Mouse (Mus musculus) frontal cortex, postnatal 10 days (tissue): ENCODE results near the gene Kif5a.
"Not testable (repeated sequence)": the region's sequence is repeated elsewhere in the genome, so short reads cannot be mapped to it uniquely, and the experiment has no call there.

Source experiments
- DNase-seq, 2 experiments: peaks; one replicate each; pipeline ENCODE4 v3.0.0; 2022; ENCODE audit warnings: low spot score in 2 of 2, mixed read lengths in 1 of 2

Kif5a gene

DNA sequence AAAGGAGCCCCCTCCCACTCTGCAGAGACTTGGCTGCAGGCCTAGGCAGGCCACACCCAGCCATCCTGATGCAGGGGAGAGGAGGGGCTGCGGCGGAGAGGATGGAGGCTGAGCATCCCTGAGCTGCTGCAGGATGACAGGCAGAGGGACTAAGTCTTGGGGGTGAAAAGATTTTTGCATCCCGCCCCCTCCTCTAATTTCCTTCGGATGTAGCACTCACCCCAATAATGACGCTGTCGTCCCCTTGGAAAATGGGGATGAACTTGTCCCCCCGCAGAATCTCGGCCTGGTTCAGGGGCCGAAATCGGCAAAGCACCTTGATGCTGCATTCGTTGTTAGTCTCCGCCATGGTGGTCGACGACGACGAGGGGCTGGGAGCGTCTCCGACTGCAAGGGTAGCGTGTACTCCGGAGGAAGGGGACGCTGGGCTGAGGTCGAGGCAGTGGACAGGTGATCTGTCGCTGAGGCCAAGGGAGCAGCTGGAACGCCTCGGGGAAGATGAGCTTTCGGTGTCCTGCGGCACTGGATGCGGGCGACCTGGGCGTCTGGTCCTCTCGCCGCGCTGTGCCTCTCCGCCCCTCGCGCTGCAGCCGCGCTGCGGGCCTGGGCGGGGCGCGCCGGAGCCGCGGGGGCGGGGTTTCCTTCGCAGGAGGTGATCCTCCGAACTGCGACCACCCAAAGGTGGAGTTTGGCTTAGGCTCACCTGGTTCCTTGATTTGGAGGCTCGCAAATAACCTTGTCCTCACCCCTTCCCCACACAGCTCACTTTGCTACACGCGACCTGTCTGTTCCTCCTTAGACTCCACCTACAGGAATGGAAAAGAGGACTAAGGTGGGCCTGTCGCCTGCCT lies at the start of gene Kif5a:
TSS of gene Kif5a (minus strand) at position 801 of the 851 bp plus-strand sequence.
- DNase-seq: peak in 1 of 2 experiments; percentile 65

DNA sequence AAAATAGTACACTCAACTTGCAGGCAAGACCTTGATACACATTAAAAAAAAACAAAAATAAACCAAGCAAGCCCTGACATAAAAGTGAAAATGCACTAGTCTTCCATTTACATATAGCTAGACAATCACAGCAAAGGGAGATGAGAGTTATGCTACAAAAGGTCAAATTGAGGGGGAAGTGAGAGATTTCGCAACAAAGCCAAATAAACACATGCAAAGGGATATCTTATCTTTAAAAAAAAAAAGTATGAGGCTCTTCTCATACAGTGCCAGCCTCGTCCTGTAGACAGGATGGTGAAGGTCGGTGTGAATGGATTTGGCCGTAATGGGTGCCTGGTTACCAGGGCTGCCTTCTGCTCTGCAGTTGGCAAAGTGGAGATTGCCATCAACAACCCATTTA lies 49.7 kb upstream of the Kif5a start:
- no peak for DNase-seq

DNA sequence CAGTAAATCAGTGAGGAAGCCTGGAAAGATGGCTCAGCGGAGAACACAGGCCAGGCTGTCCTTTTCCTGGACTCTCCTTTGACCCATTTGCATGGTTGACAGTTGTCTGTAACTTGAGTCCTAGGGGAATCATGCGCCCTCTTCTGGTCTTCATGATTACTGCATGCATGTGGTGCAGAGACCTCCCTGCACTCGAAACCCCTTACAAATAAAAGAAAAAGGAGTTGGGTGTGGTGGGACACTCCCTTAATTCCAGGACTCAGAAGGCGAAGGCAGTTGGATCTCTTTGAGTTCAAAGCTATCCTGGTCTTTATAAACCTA lies 49.2 kb upstream of the Kif5a start:
- peak; percentile 48 to 75 for DNase-seq

DNA sequence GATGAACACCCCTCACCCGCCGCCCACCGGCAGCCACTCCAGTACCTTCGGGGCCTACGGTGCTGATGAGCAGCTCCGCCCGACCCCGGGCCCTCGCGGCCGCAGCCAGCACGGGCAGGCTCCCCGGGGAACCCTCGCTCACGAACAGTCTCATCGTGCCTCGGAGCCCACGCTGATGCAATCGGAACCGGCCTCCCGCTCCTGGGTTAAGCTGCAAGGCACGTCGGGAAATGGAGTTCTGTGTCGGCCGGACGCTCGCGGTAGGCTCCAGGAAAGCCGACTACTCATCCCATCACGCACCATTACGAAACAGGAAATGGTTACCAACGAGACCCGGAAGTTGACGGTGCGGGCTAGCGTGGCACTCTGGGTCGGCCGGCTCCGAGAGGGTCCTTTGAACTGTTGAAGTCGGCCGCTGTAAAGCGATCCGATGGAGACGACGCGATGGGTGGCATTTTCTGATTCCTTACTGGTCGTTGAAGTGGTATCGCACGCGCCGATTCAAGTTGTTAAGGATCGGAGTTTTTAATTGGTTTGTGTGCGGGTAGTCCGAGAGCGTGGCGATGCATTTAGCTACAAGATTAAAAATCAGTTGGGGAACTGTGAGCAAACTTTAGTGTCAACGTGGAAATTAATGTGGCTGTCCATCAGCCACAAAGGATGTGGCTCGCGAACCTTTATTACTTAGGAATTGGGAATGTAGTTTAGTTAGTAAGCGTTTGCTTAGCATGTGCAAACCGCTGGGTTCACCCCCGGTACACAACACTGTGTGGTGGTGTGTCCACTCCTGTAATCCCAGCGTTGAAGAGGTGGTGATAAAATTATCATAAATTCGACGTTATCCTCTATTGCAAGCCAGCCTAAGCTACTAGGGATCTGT lies 48.6 kb upstream of the Kif5a start, which contains the start of gene Mars:
TSS of gene Mars (minus strand) at position 311 of the 880 bp plus-strand sequence.
- DNase-seq: peak; percentile 88 to 91

DNA sequence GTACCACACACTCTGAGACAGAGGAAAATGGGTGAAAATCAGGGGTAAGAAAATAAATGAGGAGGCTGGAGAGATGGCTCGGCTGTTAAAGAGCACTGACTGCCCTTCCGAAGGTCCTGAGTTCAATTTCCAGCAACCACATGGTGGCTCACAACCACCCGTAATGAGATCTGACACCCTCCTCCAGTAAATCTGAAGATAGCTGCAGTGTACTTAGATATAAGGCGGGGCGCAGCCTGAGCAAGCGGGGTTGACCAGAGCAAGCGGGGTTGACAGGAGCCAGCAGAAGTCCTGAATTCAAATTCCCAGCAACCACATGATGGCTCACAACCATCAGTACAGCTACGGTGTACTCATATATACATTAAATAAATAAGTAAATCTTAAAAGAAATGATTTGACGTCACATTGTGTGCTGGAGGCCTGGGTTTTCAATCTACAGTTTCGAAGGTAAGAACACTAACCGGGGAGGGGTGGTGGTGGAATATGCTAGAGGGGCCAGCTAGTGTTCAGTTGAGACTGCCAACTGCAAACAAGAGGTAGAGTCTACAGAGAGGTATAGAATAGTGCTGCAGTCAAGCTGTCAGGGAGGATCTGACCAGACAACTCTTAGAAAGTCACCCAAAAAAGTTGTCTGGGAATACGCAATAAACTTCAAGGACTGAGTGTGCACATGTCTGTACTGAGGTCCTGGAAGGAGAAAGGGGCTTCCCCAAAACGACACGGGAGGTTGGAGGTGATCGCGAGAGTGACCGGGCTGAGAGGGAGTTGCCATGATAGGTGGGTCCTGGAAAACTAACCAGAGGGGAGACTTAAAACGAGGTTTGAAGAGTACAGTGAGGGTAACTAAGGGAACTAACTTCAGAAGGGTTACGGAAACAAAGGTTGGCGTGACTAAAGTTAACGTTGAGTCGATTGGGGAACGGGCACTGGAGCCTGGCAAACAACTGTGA lies 47.7 kb upstream of the Kif5a start:
- no peak for DNase-seq

DNA sequence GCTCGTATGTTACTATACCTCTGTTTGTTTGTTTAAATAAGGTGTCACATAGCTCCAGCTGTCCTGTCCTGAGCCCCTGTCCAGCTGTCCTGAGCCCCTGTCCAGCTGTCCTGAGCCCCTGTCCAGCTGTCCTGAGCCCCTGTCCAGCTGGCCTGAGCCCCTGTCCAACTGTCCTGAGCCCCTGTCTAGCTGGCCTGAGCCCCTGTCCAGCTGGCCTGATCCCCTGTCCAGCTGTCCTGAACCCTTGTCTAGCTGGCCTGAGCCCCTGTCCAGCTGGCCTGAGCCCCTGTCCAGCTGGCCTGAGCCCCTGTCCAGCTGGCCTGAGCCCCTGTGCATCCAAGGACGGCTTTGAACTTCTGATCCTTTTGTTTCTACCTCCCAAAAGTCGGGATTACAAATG lies 46.0 kb upstream of the Kif5a start:
- DNase-seq: not testable (repeated sequence)

DNA sequence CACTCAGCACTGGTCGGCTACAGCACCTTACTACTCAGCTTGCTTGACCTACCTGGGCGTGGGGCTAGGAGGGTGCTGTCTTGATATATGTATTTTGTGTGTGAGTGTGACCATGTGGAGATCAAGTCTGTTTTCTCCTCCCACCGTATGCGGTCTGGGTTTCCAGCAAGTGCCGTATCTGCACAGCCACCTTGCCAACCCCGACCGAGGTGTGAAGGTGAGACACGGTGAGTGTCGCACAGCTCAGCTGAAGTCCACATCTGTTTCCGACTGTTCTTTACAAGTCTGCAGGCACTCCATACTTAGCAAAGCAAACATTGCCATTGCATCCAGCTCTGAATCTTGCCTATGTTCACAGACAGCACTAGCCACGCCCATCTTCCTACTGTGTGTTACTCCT lies 40.0 kb upstream of the Kif5a start:
- DNase-seq: no peak

DNA sequence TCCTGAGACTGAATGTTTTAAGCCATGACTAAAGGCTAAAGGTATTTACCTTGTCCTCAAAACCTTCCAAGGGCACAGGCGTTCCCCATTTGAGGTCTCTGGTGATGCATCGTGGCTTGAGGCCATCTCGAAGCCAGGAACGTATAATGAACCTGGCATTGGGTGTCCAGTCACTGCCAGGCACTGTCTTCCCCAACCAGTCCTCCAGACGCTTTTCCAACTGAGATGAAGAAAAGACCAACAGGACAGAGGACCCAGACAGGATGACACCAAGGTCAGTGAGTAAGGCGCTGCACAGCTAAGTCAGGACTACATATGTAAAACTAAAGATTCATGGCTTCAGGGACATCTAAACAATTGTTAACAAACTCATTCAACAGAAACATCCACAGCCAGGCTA lies 37.2 kb upstream of the Kif5a start:
- DNase-seq: no peak

DNA sequence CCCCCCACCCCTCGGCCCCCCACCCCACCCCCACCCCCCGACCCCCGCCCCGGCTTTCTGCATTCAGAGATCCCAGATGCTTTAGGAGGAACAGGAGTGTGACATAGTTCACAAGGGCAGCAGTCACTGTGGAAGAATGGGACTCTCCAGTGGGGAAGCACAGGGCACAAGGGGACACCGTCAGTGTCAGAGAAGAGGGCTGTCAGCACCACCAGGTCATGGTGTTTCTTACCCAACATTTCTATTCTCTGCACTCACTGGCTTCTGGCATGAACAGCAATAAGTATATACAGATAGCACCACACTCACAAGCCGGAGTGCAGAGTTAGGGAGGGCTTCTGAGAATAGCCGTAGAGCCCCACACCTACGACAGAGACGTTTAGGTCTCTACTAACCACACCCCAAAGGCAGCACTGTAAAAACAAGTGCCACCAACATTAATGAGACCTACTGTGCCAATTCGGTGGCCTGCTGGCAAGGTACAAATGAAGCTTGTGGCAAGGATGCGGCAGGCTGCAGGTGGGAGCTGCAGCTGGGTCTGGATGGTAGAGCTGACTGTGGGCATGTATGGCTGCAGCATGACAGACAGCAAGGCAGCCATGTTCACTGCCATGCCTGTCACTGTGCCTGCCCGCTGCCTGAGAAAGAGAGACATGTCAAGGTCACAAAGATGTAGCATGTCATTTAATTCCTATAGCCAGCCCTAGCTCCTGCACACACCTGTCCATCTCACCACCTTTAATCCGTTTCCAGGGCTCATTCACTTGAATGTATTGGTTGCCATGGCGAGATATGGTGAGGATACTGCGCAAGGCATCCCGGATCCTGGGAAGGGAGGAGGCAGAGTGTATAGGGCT lies 34.1 kb upstream of the Kif5a start:
- DNase-seq: no peak

DNA sequence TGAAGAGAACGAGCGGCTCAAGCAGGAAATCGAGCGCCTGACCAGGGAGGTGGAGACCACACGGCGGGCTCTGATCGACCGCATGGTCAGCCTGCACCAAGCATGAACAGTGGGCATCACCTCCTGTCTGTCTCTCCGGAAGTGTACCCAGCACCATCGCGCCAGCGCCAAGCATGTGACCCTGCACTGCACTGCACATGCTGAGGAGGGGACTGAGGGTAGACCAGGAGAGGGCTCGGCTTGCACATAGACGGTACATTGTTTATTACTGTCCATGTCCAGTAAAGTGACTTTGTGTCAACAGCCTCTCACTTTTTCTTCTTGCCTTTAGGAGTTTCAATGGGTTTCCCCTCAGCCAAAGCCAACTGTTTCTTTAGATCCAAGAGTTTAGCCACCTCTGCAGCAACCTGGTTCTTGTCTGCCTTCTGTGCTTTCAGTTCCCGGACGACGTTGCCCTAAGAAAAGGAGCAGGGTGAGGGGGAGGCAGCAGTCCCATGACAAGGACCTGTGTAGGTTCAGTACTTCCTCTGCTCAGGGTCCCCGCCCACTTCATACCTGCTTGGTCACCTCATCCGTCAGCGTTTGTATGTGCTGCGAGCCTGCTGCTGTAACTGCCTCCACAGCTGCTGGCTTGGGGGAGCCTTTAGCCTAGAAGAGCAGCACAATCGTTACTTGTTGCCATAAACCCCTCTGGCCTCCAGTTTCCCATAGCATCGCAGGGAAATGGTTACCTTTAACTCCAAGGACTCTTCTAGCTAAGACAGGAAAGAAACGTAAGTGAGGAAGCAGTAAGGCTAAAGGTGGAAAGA lies 33.0 kb upstream of the Kif5a start:
- DNase-seq: no peak

DNA sequence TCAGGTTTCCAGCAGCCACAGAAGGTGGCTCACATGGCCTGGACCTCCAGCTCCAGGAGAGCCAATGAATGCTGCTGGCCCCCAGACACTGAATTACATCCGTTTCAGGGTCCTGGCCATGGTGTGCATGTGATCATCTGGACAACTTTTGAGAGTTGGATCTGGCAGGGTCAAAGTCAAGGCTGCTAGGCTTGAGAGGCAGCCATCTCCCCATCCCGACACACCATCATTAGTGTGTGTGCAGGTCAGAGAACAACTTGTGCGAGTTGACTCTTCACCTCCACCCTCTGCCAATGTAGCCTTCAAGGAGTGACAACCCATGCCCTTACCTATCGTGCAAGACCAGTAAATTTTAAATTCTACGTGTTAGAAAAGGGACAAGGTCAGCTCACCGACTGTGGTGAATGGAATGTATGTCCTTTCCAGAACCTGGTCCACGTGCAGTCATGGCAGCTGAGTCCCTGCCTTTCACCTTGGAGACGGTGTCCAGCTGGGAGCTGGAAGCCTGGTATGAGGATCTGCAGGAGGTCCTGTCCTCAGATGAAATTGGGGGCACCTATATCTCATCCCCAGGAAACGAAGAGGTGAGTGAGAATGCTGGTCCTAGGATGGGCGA lies 31.9 kb upstream of the Kif5a start:
- DNase-seq: no peak

DNA sequence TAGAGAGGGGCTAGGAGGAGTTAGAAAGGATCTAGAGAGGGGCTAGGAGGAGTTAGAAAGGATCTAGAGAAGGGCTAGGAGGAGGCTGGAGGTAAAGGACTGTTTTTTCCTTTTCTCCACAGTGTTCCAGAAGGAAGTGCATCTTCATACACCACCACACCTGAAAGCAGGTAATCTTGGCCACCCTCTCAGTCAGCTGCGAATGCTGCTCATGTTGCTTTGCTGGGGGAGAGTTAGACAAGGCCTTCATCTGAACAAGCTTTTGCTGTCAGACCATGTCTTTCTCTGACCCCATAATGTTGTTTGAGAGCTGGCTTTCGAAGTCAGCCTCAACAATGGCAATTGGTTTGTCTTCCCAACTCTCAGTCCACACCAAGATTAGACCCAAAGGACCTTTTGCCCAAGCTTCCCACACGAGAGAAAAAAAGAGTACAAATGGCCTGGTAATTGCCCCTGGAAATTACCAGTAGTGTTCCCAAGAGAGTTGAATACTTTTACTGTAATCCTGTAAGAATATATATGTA lies 30.5 kb upstream of the Kif5a start:
- no peak for DNase-seq

DNA sequence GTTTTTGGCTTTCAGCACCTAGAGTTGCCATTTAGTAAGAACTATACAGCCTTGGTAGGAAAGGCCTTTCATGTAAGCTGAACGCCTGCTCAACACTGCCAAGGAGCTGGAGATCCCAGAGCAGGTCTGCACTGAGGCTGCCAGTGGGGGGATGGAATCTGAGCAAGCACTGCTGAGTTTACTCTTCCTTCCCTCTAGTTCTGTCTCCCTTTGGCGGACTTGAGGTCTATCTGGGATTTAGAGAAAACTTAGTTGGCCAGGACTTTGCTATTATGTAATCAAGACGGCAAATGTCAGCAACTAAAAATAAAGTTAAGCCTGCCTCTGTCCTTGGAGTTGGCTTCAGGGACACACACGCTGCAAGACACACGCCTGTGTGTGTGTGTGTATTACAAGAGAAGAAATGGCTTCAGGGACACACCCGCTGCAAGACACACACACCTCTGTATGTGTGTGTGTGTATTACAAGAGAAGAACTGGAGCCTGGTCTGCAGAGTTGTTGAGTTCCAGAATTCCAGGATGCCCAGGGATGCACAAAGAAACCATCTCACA lies 29.9 kb upstream of the Kif5a start:
- DNase-seq: no peak

DNA sequence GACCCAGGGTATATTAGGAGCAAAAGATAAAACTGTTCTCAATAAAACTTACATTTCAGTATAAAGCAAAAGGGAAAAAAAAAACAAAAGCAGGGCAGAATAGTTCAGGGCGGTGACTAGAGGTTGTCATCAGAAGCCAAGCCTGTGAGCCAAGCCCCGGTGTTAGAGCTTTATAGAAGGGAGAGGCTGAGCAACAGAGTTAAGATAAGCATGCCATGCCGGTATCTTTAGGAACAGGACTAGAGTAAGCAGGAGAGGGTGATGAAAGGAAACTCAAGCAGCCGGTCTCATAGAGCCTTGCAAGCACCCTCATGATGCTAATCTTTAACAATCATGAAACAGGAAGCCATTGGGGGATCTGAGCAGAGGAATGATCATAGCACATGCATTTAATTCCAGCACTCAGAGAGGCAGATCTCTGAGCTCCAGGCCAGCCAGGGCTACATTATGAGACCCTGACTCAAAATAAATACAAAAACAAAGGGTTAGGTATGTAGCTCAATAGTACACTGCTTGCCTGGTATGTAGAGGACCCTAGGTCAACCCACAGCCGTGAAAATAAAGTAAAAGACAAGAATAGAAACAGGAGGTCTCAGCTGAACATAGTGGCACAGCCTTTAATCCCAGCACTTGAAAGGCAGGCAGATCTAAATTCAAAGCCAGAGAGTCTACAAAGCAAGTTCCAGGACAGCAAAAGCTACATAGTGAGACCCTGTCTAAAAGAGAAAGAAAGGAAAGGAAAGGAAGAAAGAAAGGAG lies 28.9 kb upstream of the Kif5a start:
- no peak for DNase-seq

DNA sequence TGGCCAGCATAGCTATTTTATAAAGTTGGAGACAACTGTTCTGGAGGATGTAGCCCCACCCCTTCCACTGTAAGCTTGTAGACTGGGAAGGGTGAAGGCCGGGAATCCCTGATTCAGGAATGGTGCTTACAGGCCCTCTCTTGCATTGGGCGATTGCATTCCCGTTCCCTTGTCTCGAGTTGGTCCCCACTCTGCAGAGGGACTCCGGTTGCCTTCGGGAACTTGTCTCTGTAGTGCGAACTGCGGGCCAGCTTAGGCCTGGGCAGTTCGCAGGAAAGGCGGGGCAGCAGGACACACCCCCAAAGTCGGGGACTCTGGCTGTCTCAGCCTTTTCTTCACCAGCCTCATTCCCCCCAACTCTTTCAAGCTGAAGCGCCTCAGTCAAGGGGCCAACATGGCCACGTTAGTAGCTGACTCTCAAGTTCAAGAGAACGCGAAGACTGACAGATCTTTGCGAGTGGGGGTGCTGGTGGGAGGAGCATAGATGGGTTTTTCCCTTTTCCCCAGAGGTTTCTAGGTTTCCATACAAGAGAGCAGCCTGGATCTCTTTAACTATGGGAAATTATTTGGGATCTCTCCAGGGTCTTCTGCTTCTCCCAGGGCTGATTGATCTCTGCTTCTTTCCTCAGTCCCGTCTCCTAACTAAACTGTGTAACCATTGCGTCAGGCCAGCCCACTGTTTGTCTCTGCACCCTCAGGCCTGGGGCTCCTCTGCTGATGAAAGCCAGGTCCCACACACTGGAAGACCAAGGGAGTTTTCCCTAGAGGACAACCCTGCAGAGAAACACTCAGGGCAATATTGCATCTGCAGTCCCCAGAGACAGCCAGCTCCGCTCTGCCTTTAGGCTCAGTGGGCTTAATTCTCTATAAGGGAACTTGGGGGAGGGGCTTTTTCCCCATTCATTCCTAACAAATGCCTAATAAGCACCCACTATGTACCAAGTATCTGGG lies 28.1 kb upstream of the Kif5a start:
- DNase-seq: peak in 1 of 2 experiments; percentile 45

DNA sequence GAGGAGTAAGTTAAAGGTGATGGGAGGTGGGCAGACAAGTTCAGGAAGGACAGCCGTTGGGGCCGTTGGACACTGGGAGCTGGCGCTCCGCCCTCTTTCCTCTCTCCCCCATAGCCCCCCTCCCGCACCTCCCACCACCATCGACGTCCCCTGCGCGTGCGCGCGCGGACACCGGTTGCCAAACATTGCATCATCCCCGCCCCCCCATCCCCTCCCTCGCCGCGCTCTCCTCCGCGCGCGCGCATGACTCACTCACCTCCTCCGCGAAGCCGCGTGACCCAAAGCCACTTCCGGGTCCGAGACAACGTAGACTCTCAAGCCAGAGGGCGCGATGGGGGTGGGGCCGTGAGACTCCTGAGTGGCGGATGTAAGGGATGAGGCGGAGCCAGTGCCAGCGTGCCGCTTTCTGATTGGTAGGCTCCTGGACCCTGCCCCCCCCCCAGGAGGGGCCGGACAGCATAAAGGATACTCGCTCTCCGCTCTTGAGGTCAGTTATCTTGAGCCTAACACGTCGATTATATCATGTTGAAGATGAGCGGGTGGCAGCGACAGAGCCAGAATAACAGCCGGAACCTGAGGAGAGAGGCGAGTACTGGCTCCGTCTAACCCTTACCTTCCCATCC lies 27.3 kb upstream of the Kif5a start:
- peak; percentile 99 to 100 for DNase-seq
